ENCODE assay signal across 26 mouse cellular contexts in genomic region chr19:45907416-45907815, GRCm38 (mm10).
DNase-seq lines count a peak whose midpoint lies in the region; ATAC-seq lines count a peak whose summit lies in the region.
"Had no signal": no experiment of that assay in that cellular context is flagged by ENCODE, and none has a peak within 500 bp of the region (broad histone marks: within the 10 kb centered on the region; RNA-seq: fewer than 3 reads in every experiment).

No protein-coding gene starts in this region.

- 86% methylated on average over 6 of the region's 6 CpGs for WGBS in heart, embryonic 12.5 days
- WGBS in midbrain, embryonic 14.5 days, result 95% methylated on average over 6 of the region's 6 CpGs

- no peak overlapping the region for H3K27ac ChIP-seq in heart, embryonic 12.5 days (ENCODE audit: poor library complexity, severe bottlenecking)
- H3K27ac ChIP-seq in midbrain, embryonic 14.5 days (replicated peaks; ENCODE audit: low read depth, low read length), result no peak overlapping the region

- ATAC-seq in heart, embryonic 12.5 days (ENCODE audit: insufficient number of reproducible peaks, low FRiP score), result no peak
- no peak for ATAC-seq in midbrain, embryonic 14.5 days (ENCODE audit: low FRiP score, low TSS enrichment)
- ATAC-seq: activated CD4-positive, CD25-positive, alpha-beta regulatory T cell, adult 4 months; CD4-positive, CD25-positive, alpha-beta regulatory T cell, adult 4 months; Patski had no signal

- peaks cover 10% of the 10 kb centered on the region for H3K4me1 ChIP-seq in heart, embryonic 12.5 days (replicated peaks)
- H3K4me1 ChIP-seq in midbrain, embryonic 14.5 days (ENCODE audit: control insufficient read depth, insufficient read depth, low read length), result no peaks in the 10 kb centered on the region

- intact Hi-C loops in gastrocnemius, postnatal 36 days (cut with DNase I), result no loop called here

- peak; percentile 87 for DNase-seq in heart, adult 11 months
- DNase-seq in ES-CJ7 (ENCODE audit: low read depth, low spot score) (peak; percentile 45), R1 (ENCODE audit: low read depth, low spot score) (peak; percentile 41), ZHBTc4 (ENCODE audit: low read depth, low spot score) (peak; percentile 60), MN1 (ENCODE audit: low spot score) (no peak)
- DNase-seq in midbrain, embryonic 14.5 days, result no peak
- no peak for DNase-seq in gastrocnemius, postnatal 36 days
- DNase-seq: adrenal gland, adult 2 months; adrenal gland, adult 8-10 months; adrenal gland, postnatal 10 days; adrenal gland, postnatal 14 days; adrenal gland, postnatal 25 days; adrenal gland, postnatal 36 days; B cell, adult 2 months; cerebellum, adult 11 months; cerebellum, adult 11-12 months; cerebellum, adult 18-20 months; cerebellum, adult 2 months; cerebellum, adult 8-10 months; cerebellum, adult 9-10 months had no signal

- H3K4me3 ChIP-seq in heart, embryonic 12.5 days, result no peak overlapping the region
- no peak overlapping the region for H3K4me3 ChIP-seq in midbrain, embryonic 14.5 days (replicated peaks; ENCODE audit: low read depth, low read length)

- H3K27me3 ChIP-seq in heart, embryonic 12.5 days (replicated peaks), result no peaks in the 10 kb centered on the region
- no peaks in the 10 kb centered on the region for H3K27me3 ChIP-seq in midbrain, embryonic 14.5 days (ENCODE audit: control insufficient read depth, insufficient read depth, low read length)
- H3K27me3 ChIP-seq: CH12.LX, Patski had no signal

- H3K9me3 ChIP-seq in heart, embryonic 12.5 days (replicated peaks), result no peaks in the 10 kb centered on the region
- no peaks in the 10 kb centered on the region for H3K9me3 ChIP-seq in midbrain, embryonic 14.5 days (ENCODE audit: control insufficient read depth, low read length)
- H3K9me3 ChIP-seq: G1E had no signal

- H3K4me2 ChIP-seq in heart, embryonic 12.5 days, result no peak overlapping the region
- no peak overlapping the region for H3K4me2 ChIP-seq in midbrain, embryonic 14.5 days (ENCODE audit: low read length)

- peaks cover 12% of the 10 kb centered on the region for H3K36me3 ChIP-seq in heart, embryonic 12.5 days
- H3K36me3 ChIP-seq in midbrain, embryonic 14.5 days (ENCODE audit: control insufficient read depth, insufficient read depth, low read length), result peaks cover 3% of the 10 kb centered on the region; the same call in 1 of the 2 replicates

- H3K9ac ChIP-seq in heart, embryonic 12.5 days, result no peak overlapping the region
- no peak overlapping the region for H3K9ac ChIP-seq in midbrain, embryonic 14.5 days (replicated peaks; ENCODE audit: low read length)

Comparison
In these comparisons a context has a peak if more than half of its experiments do, and no peak if none do; other contexts are left out.
1. DNase-seq: peak in heart, adult 11 months (single experiment), ES-CJ7 (single experiment), R1 (single experiment) and ZHBTc4 (single experiment); none in midbrain, embryonic 14.5 days (single experiment), MN1 (single experiment) and gastrocnemius, postnatal 36 days (0 of 2).